Mouse (Mus musculus): ENCODE data around the gene Slc25a11. TPM values are rescaled to one million over a fixed set of nuclear protein-coding genes. Genes with fewer than 3 reads are reported as not detected.

The Slc25a11 gene
- polyA plus RNA-seq, 1 experiment from 2014 or later, result 158 TPM

DNA sequence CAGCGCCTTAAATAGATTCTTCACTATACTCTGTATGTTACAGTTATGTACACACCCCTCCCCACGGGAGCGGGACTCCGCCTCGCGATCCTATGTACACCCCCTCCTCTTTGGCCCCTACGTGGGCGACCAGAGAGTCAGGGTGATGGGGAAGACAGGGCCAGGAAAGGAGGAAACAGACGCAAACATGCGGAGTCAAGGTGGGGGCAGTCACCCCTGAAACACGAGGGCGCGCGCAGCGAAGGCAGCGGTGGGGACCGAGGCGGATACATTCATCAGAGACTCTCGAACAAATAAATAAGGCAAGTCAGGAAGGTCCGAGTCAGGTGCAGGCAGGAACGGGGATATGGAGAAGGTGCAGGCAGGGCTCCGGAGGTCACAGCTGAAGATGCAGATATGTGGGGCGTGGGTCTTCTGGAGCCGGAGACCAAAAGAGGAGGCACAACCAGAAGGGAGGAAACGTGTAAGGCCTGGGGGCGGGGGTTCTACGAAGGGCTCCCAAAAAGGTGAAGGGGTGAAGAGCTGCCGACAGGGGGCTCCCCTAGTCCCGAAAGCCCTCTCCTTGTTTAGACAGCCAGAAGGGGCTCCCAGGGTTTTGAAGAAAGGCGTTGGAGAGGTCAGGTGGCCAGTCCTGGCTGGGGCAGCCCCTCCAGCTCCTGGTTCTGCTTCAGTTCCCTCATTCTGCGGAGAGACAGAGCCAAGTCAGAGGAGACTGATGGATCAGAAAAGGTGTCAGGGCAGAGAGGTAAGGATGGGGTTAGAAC is 22.5 kb upstream of the Slc25a11 start:
- ATAC-seq (ENCODE audit: low FRiP score, low TSS enrichment) (peak; percentile 32), DNase-seq (peak; percentile 82)
- no peaks in the 10 kb centered on the region for H3K9me3 ChIP-seq (ENCODE audit: control insufficient read depth, low read length)
- no peaks in the 10 kb centered on the region for H3K27me3 ChIP-seq (ENCODE audit: control insufficient read depth, insufficient read depth, low read length)
- H3K27ac ChIP-seq (replicated peaks; ENCODE audit: low read depth, low read length), result peak overlapping the region; percentile 96
- under 1% methylated on average over 31 of the region's 31 CpGs for WGBS
- H3K4me1 ChIP-seq (ENCODE audit: control insufficient read depth, insufficient read depth, low read length), result peaks cover 19% of the 10 kb centered on the region
- H3K4me3 ChIP-seq (replicated peaks; ENCODE audit: low read depth, low read length), result peak overlapping the region; percentile 65
- H3K36me3 ChIP-seq (ENCODE audit: control insufficient read depth, insufficient read depth, low read length), result peaks cover 33% of the 10 kb centered on the region
- peak overlapping the region; percentile 79 for H3K4me2 ChIP-seq (ENCODE audit: low read length)
- H3K9ac ChIP-seq (replicated peaks; ENCODE audit: low read length), result peak overlapping the region; percentile 72

GRCm38 (mm10) chr11:70668771-70669505 is 21.7 kb upstream of the Slc25a11 start, which contains the start of gene Spag7:
Spag7 (minus strand) TSS chr11:70669416.
- Histone ChIP-seq H3K4me1 (ENCODE audit: control insufficient read depth, insufficient read depth, low read length) (peaks cover 19% of the 10 kb centered on the region), H3K27me3 (ENCODE audit: control insufficient read depth, insufficient read depth, low read length) (no peaks in the 10 kb centered on the region), H3K36me3 (ENCODE audit: control insufficient read depth, insufficient read depth, low read length) (peaks cover 37% of the 10 kb centered on the region), H3K4me2 (ENCODE audit: low read length) (peak within 1 kb of the TSS; percentile 79), H3K9ac (replicated peaks; ENCODE audit: low read length) (peak within 1 kb of the TSS; percentile 72), H3K27ac (replicated peaks; ENCODE audit: low read depth, low read length) (peak within 1 kb of the TSS; percentile 96), H3K9me3 (ENCODE audit: control insufficient read depth, low read length) (no peaks in the 10 kb centered on the region), H3K4me3 (replicated peaks; ENCODE audit: low read depth, low read length) (peak within 1 kb of the TSS; percentile 65)
- under 1% methylated on average over 44 of the region's 44 CpGs for WGBS
- peak; percentile 96 for ATAC-seq (ENCODE audit: low FRiP score, low TSS enrichment)
- peak; percentile 97 for DNase-seq

DNA sequence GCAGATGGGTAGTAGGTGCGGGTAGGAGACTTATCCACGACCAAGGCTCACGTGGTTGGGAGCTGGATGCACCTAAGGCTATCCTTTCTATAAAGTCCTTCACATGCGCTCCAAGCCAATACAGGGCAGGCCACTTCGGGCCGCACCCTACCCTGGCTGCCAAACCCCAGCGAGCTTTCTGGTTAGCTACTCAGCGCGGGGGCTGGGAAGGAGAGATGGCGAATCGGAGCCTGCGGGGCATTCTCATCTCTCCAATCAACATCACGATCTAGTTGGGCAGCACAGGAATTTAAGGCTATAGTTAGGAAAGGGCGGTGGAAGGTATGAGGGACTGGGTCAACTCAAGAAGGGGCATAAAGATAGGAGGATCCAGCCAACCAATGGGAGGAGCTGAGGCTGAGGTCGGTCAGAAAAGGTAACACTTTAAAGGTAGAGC is 21.1 kb upstream of the Slc25a11 start:
- peak overlapping the region; percentile 49 for H3K9ac ChIP-seq (replicated peaks; ENCODE audit: low read length)
- no peak for DNase-seq
- no peaks in the 10 kb centered on the region for H3K27me3 ChIP-seq (ENCODE audit: control insufficient read depth, insufficient read depth, low read length)
- peak overlapping the region; percentile 65 for H3K4me3 ChIP-seq (replicated peaks; ENCODE audit: low read depth, low read length)
- H3K4me2 ChIP-seq (ENCODE audit: low read length), result peak overlapping the region; percentile 79
- 1% methylated on average over 15 of the region's 15 CpGs for WGBS
- peaks cover 19% of the 10 kb centered on the region for H3K4me1 ChIP-seq (ENCODE audit: control insufficient read depth, insufficient read depth, low read length)
- no peak for ATAC-seq (ENCODE audit: low FRiP score, low TSS enrichment)
- H3K27ac ChIP-seq (replicated peaks; ENCODE audit: low read depth, low read length), result peak overlapping the region; percentile 78
- no peaks in the 10 kb centered on the region for H3K9me3 ChIP-seq (ENCODE audit: control insufficient read depth, low read length)
- peaks cover 39% of the 10 kb centered on the region for H3K36me3 ChIP-seq (ENCODE audit: control insufficient read depth, insufficient read depth, low read length)

GRCm38 (mm10) chr11:70667271-70668150 is 20.2 kb upstream of the Slc25a11 start:
- ATAC-seq (ENCODE audit: low FRiP score, low TSS enrichment) (no peak), DNase-seq (no peak)
- Histone ChIP-seq H3K4me1 (ENCODE audit: control insufficient read depth, insufficient read depth, low read length) (peaks cover 19% of the 10 kb centered on the region), H3K27ac (replicated peaks; ENCODE audit: low read depth, low read length) (no peak overlapping the region), H3K4me3 (replicated peaks; ENCODE audit: low read depth, low read length) (peak overlapping the region; percentile 65), H3K27me3 (ENCODE audit: control insufficient read depth, insufficient read depth, low read length) (no peaks in the 10 kb centered on the region), H3K9ac (replicated peaks; ENCODE audit: low read length) (peak overlapping the region; percentile 49; the same call in 1 of the 2 replicates), H3K36me3 (ENCODE audit: control insufficient read depth, insufficient read depth, low read length) (peaks cover 44% of the 10 kb centered on the region), H3K4me2 (ENCODE audit: low read length) (peak overlapping the region; percentile 79), H3K9me3 (ENCODE audit: control insufficient read depth, low read length) (no peaks in the 10 kb centered on the region)
- 83% methylated on average over 14 of the region's 14 CpGs for WGBS

DNA sequence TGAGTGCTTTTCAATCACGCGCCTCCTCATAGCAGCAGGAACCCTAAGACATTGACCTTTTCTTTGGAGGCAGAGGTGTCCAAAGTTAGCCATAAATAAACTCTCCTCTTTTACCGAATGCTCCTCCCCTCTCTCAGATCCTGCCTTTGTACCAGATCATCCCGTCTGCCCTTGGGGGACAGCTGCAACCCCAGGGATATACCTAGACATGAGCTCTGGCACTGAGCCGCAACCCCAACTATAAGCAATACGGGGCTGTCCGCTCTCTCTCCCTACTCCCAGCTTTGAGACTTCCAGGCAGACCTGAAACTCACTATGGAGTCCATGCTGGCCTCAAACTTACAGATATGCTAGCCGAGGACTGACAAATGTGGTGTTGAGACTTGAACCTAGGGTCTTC is 19.4 kb upstream of the Slc25a11 start:
- Histone ChIP-seq H3K36me3 (ENCODE audit: control insufficient read depth, insufficient read depth, low read length) (peaks cover 45% of the 10 kb centered on the region), H3K4me1 (ENCODE audit: control insufficient read depth, insufficient read depth, low read length) (peaks cover 19% of the 10 kb centered on the region), H3K4me3 (replicated peaks; ENCODE audit: low read depth, low read length) (no peak overlapping the region), H3K4me2 (ENCODE audit: low read length) (no peak overlapping the region), H3K9me3 (ENCODE audit: control insufficient read depth, low read length) (no peaks in the 10 kb centered on the region), H3K27ac (replicated peaks; ENCODE audit: low read depth, low read length) (no peak overlapping the region), H3K9ac (replicated peaks; ENCODE audit: low read length) (no peak overlapping the region), H3K27me3 (ENCODE audit: control insufficient read depth, insufficient read depth, low read length) (no peaks in the 10 kb centered on the region)
- WGBS, result 95% methylated on average over 8 of the region's 8 CpGs
- DNase-seq (no peak), ATAC-seq (ENCODE audit: low FRiP score, low TSS enrichment) (no peak)

DNA sequence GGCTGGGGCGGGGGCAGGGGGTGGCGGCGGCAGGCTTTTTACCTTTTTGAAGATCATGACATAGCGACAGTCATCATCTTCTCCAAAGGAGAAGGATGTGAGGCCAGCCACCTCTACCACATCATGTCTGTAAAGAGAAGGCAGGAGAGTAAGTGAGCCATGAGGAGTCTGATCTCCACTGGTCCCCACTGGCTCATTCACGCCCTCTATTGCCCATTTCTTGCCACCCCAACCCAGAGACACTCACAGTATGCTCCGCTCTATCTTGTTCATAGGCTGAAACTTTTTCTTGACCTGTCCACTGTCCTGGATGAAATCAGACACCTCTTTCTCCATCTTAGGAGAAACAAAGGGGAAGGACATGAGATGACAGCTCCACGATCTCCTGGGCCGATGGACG is 17.5 kb upstream of the Slc25a11 start:
- WGBS, result 95% methylated on average over 9 of the region's 9 CpGs
- Histone ChIP-seq H3K27me3 (ENCODE audit: control insufficient read depth, insufficient read depth, low read length) (no peaks in the 10 kb centered on the region), H3K9me3 (ENCODE audit: control insufficient read depth, low read length) (no peaks in the 10 kb centered on the region), H3K27ac (replicated peaks; ENCODE audit: low read depth, low read length) (no peak overlapping the region), H3K36me3 (ENCODE audit: control insufficient read depth, insufficient read depth, low read length) (peaks cover 48% of the 10 kb centered on the region), H3K4me1 (ENCODE audit: control insufficient read depth, insufficient read depth, low read length) (peaks cover 6% of the 10 kb centered on the region), H3K9ac (replicated peaks; ENCODE audit: low read length) (no peak overlapping the region), H3K4me3 (replicated peaks; ENCODE audit: low read depth, low read length) (no peak overlapping the region), H3K4me2 (ENCODE audit: low read length) (no peak overlapping the region)
- DNase-seq (no peak), ATAC-seq (ENCODE audit: low FRiP score, low TSS enrichment) (no peak)

- WGBS, result 95% methylated on average over 6 of the region's 6 CpGs
- no peak overlapping the region for H3K4me3 ChIP-seq (replicated peaks; ENCODE audit: low read depth, low read length)
- H3K4me1 ChIP-seq (ENCODE audit: control insufficient read depth, insufficient read depth, low read length), result peaks cover 6% of the 10 kb centered on the region
Observed at GRCm38 (mm10) chr11:70663957-70664356, 16.7 kb upstream of the Slc25a11 start.

DNA sequence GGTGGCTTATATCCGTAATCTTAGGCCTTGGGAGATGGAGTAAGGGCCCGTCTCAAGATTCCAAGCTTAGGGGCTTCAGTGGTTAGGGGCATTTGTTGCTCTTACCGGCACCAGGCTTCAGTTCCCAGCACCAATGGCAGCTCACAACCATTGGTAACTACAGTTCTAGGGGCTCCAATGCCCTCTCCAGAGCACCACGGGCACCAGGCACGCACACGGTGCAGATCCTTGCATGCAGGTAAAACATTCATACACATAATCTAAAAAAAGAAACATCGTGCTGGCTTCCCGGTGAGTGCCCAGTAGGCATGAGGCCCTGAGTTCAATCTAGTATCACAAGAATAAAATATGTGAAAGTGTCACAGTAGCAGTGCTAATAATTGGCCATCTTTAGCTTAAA is 15.8 kb upstream of the Slc25a11 start:
- Histone ChIP-seq H3K27ac (replicated peaks; ENCODE audit: low read depth, low read length) (no peak overlapping the region), H3K9me3 (ENCODE audit: control insufficient read depth, low read length) (no peaks in the 10 kb centered on the region), H3K4me3 (replicated peaks; ENCODE audit: low read depth, low read length) (no peak overlapping the region), H3K4me1 (ENCODE audit: control insufficient read depth, insufficient read depth, low read length) (peaks cover 5% of the 10 kb centered on the region), H3K4me2 (ENCODE audit: low read length) (no peak overlapping the region), H3K36me3 (ENCODE audit: control insufficient read depth, insufficient read depth, low read length) (peaks cover 48% of the 10 kb centered on the region), H3K27me3 (ENCODE audit: control insufficient read depth, insufficient read depth, low read length) (no peaks in the 10 kb centered on the region), H3K9ac (replicated peaks; ENCODE audit: low read length) (no peak overlapping the region)
- 89% methylated on average over 8 of the region's 8 CpGs for WGBS
- ATAC-seq (ENCODE audit: low FRiP score, low TSS enrichment) (no peak), DNase-seq (no peak)

More at GRCm38 (mm10) chr11:70663957-70664356, 16.7 kb upstream of the Slc25a11 start:
- no peak for DNase-seq
- no peak for ATAC-seq (ENCODE audit: low FRiP score, low TSS enrichment)
- H3K27ac ChIP-seq (replicated peaks; ENCODE audit: low read depth, low read length), result no peak overlapping the region
- no peaks in the 10 kb centered on the region for H3K27me3 ChIP-seq (ENCODE audit: control insufficient read depth, insufficient read depth, low read length)
- H3K9me3 ChIP-seq (ENCODE audit: control insufficient read depth, low read length), result no peaks in the 10 kb centered on the region
- no peak overlapping the region for H3K4me2 ChIP-seq (ENCODE audit: low read length)
- peaks cover 48% of the 10 kb centered on the region for H3K36me3 ChIP-seq (ENCODE audit: control insufficient read depth, insufficient read depth, low read length)
- no peak overlapping the region for H3K9ac ChIP-seq (replicated peaks; ENCODE audit: low read length)

Measured in midbrain, embryonic 14.5 days (tissue).